Mouse (Mus musculus) cerebellum, adult 2 months (tissue): ENCODE measurements around the gene 4921509C19Rik. TPM values are rescaled to one million over a fixed set of nuclear protein-coding genes. Genes with fewer than 3 reads are reported as not detected.
"Not testable (repeated sequence)": the region's sequence is repeated elsewhere in the genome, so short reads cannot be mapped to it uniquely, and the experiment has no call there.

Experiments used
- DNase-seq, 2 experiments: peaks; one replicate each; pipeline ENCODE4 v3.0.0; 2021
- H3K27ac ChIP-seq: fragments of 200-500 bp; 2 replicates; pipeline ENCODE4 v1.5.1; 2012; ENCODE audit warnings: low read length, control low read depth, inconsistent platforms; ENCODE audit not compliant: insufficient read depth
- H3K27me3 ChIP-seq: fragments of 200-500 bp; 2 replicates; pipeline ENCODE4 v1.6.1; 2012; ENCODE audit warnings: inconsistent platforms, mild to moderate bottlenecking, low read length, moderate library complexity; ENCODE audit not compliant: control insufficient read depth, insufficient read depth
- H3K4me1 ChIP-seq: fragments of 200-500 bp; 2 replicates; pipeline ENCODE4 v1.6.1; 2011; ENCODE audit warnings: low read length; ENCODE audit not compliant: control insufficient read depth, insufficient read depth
- H3K4me3 ChIP-seq: fragments of 200-500 bp; replicated peaks from 2 replicates; pipeline ENCODE3; 2011; ENCODE audit warnings: mild to moderate bottlenecking, low read depth, low read length, control low read depth; ENCODE audit not compliant: insufficient read depth
- CTCF ChIP-seq: fragments of 200-500 bp; IDR thresholded peaks from 2 replicates; pipeline ENCODE4 v1.5.1; 2011; ENCODE audit warnings: low read depth, mild to moderate bottlenecking, control low read depth, low read length, moderate library complexity, borderline replicate concordance; ENCODE audit not compliant: insufficient read depth
- POLR2A ChIP-seq: fragments of 200-500 bp; IDR thresholded peaks from 2 replicates; pipeline ENCODE4 v1.6.1; 2011; ENCODE audit warnings: low read length, control low read depth, borderline replicate concordance; ENCODE audit not compliant: insufficient read depth
- WGBS: fragments of 180-500 bp; shearing (Covaris S2); methylation state at CpG from one replicate; pipeline ENCODE4 v1.1.7; 2018; 5-methylcytosine and 5-hydroxymethylcytosine counted together
- polyA plus RNA-seq: library from polyadenylated mRNA; depleted of rRNA; stranded (reverse); fragments of >200 nt; gene quantifications from 2 replicates; pipeline ENCODE4 v1.2.3, GENCODE M21; 2012; rRNA removed

Gene 4921509C19Rik
- polyA plus RNA-seq = not detected in 2 replicates

DNA sequence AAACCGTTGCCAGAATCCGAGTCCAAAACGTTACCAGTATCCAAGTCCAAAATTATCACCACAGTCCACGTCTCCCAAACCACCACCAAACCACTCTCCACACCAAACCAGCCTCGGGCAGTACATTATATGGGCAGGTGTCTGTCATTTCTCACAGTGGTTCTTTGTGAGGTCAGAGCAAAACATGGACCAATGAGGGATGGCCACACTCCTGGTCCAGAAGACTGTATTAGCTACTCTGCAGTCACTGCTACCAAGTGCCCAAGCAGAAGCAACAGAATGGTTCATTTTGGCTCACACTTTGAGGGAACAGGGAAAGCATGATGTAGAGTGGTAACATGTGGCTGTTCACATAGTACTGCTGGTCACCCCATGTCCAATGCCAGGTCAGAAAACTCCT, at the start of gene 4921509C19Rik:
Gene 4921509C19Rik (minus strand): TSS at position 101 of the 400 bp plus-strand sequence.
- DNase-seq, H3K27me3 ChIP-seq, H3K4me3 ChIP-seq, H3K27ac ChIP-seq, H3K4me1 ChIP-seq: not testable (repeated sequence)
- WGBS = 87% methylated on average over 5 of the region's 5 CpGs

GRCm38 (mm10) chr2:151525520-151525919, 49.6 kb upstream of the 4921509C19Rik start:
- no peaks in the 10 kb centered on the region for H3K27me3 ChIP-seq
- no peaks in the 10 kb centered on the region for H3K4me1 ChIP-seq
- no peak for TF ChIP-seq POLR2A
- no peak for TF ChIP-seq CTCF
- no peak overlapping the region for H3K4me3 ChIP-seq
- 77% methylated on average over 2 of the region's 2 CpGs for WGBS
- DNase-seq = no peak
- no peak overlapping the region for H3K27ac ChIP-seq

DNA sequence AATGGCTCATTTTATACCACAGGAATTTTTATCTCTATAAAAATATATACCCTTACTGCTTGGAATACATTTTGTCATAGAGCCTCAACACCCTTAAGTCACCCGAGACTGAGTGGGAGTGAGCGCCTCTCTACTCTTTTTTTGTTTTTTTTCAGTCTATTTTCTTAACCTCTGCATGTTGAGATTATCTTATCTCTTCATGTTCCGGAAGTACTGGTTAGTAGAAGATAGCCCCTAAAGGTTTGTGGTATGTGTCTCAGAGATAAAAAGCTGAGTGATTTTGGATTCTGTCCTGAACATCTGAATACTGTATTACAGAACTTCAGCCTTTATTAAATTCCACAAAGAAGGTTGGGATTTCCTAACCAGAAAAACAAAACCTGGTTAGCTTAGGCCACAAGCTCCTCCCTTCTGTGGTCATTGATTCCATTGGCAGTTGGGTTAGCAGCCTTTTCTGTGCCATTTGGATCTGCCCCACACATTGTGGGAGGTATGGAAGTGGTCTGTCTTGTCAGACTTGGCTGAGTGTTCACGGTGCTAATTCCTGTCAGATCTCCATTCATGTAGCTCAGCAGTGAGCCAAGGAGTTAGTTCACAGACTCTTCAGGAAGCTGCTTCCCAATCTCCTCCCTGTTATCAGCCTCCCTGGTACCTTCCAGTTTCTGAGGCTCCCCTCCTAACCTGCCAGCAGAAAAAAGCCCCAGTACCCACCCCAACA, 48.5 kb upstream of the 4921509C19Rik start:
- DNase-seq = no peak
- H3K27ac ChIP-seq = no peak overlapping the region
- TF ChIP-seq CTCF (no peak), POLR2A (no peak)
- no peaks in the 10 kb centered on the region for H3K4me1 ChIP-seq
- H3K4me3 ChIP-seq = no peak overlapping the region
- no peaks in the 10 kb centered on the region for H3K27me3 ChIP-seq
- 66% methylated on average over 4 of the region's 4 CpGs for WGBS

- TF ChIP-seq POLR2A (no peak), CTCF (no peak)
- H3K27me3 ChIP-seq = no peaks in the 10 kb centered on the region
- no peak overlapping the region for H3K27ac ChIP-seq
- H3K4me3 ChIP-seq = no peak overlapping the region
- no peaks in the 10 kb centered on the region for H3K4me1 ChIP-seq
- DNase-seq = no peak
- 95% methylated on average over 2 of the region's 2 CpGs for whole genome bisulfite sequencing
Measured at GRCm38 (mm10) chr2:151519000-151519399, 43.0 kb upstream of the 4921509C19Rik start.

- H3K27me3 ChIP-seq = no peaks in the 10 kb centered on the region
- DNase-seq = no peak
- no peak overlapping the region for H3K4me3 ChIP-seq
- 86% methylated on average over 3 of the region's 3 CpGs for WGBS
- no peaks in the 10 kb centered on the region; the same call in 1 of the 2 replicates for H3K4me1 ChIP-seq
- TF ChIP-seq CTCF = no peak
- no peak for TF ChIP-seq POLR2A
- no peak overlapping the region for H3K27ac ChIP-seq
Measured at GRCm38 (mm10) chr2:151513525-151514285, 37.8 kb upstream of the 4921509C19Rik start.

DNA sequence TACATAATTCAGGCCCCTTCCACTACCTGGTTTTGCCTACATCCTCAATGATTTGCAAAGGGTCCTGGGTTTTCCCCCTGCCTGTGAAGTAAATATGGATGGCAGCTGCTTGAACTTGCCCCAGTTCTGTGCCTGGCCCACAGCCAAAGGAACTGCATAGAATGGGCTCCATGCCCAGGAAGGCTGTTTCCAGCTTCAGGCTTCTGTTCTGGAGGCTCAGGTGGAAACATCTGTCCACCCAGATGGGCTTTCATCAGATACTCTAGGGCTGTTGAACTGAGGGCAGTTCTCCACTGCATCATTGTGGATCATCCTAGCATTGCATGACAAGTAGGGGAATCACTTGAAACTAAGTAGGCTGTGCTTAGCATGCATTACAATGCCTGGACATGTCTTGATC, 36.2 kb upstream of the 4921509C19Rik start:
- H3K4me1 ChIP-seq = no peaks in the 10 kb centered on the region; the same call in 1 of the 2 replicates
- H3K27ac ChIP-seq = no peak overlapping the region
- peak; percentile 36 to 41 for DNase-seq
- TF ChIP-seq CTCF (no peak), POLR2A (no peak)
- no peak overlapping the region for H3K4me3 ChIP-seq
- no peaks in the 10 kb centered on the region for H3K27me3 ChIP-seq

DNA sequence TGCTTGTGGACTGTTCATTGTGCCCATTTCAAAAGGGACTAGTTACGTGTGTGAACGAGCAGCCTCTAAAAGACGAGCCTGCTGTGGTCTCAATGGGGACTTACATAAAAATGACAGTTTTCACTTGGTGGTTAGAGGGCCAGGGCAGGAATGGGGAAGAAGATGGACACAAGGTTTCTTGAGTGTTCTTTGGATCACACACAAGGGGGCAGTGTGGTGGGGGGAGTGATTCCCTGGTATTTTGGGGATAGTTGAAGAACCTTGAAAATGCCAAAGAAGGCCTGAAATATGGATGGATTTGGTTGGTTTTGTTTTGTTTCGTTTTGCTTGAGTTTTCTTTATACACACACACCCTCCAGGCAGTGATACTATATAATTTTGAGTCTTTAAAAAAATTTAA, 28.3 kb upstream of the 4921509C19Rik start:
- TF ChIP-seq CTCF (no peak), POLR2A (no peak)
- no peak overlapping the region for H3K4me3 ChIP-seq
- WGBS = 82% methylated on average over 4 of the region's 4 CpGs
- H3K4me1 ChIP-seq = no peaks in the 10 kb centered on the region
- no peak overlapping the region for H3K27ac ChIP-seq
- H3K27me3 ChIP-seq = no peaks in the 10 kb centered on the region
- DNase-seq = no peak

DNA sequence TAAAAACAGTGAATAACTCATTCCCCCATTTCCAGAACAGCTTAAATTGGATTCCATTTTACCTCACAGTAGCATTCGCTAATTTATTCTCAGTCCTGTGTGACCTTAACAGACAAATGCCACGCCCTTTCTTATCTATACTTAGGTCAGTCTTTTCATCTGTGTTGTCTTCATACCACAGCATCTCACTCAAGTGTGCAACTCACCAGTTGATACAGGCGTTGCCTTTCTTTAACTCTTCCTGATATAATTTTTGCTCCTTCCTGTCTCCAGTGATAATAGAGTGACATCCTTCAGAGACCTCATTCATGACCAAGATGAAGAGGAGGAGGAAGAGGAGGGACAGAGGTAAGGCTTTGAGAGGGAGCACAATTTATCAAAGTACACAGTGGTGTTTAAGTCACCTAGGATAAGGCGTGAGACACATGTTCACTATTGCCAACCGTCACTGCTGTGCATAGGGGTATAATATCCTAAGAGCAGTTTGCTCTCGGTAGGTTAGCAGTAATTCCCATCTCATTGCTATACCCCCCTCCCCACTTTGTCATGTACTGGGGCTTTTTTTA, 24.6 kb upstream of the 4921509C19Rik start:
- WGBS = 94% methylated on average over 6 of the region's 6 CpGs
- no peaks in the 10 kb centered on the region for H3K4me1 ChIP-seq
- DNase-seq = no peak
- H3K4me3 ChIP-seq = no peak overlapping the region
- TF ChIP-seq POLR2A = no peak
- TF ChIP-seq CTCF = no peak
- no peaks in the 10 kb centered on the region for H3K27me3 ChIP-seq
- no peak overlapping the region for H3K27ac ChIP-seq
